16 mouse cellular contexts compared by ENCODE assay signal in genomic region chr2:19152687-19153086, GRCm38 (mm10). TPM values are rescaled to one million over a fixed set of nuclear protein-coding genes. Genes with fewer than 3 reads are reported as not detected.
"Had no signal": no experiment of that assay in that cellular context is flagged by ENCODE, and none has a peak within 500 bp of the region (broad histone marks: within the 10 kb centered on the region; RNA-seq: fewer than 3 reads in every experiment).

No protein-coding gene starts in this region.

- H3K4me3 ChIP-seq: neural tube, embryonic 12.5 days; neural tube, embryonic 13.5 days; neural tube, embryonic 15.5 days; stomach, embryonic 15.5 days had no signal

- DNase-seq: retina, postnatal 1 day; right cerebral cortex, adult 18-20 months; right cerebral cortex, postnatal 25 days; right cerebral cortex, postnatal 4 days; spleen, adult 18-20 months; thymus, adult 18-20 months; thymus, adult 2 months; thymus, postnatal 14 days; thymus, postnatal 25 days; thymus, postnatal 36 days; thymus, postnatal 4 days had no signal

- H3K27me3 ChIP-seq: neural tube, embryonic 13.5 days; neural tube, embryonic 15.5 days; stomach, embryonic 15.5 days had no signal

- H3K36me3 ChIP-seq: neural tube, embryonic 12.5 days; neural tube, embryonic 13.5 days; neural tube, embryonic 15.5 days; stomach, embryonic 15.5 days had no signal

- H3K4me1 ChIP-seq: neural tube, embryonic 12.5 days; neural tube, embryonic 13.5 days; neural tube, embryonic 15.5 days; stomach, embryonic 15.5 days had no signal

- H3K27ac ChIP-seq: neural tube, embryonic 12.5 days; neural tube, embryonic 13.5 days; neural tube, embryonic 15.5 days; stomach, embryonic 15.5 days had no signal

- H3K9ac ChIP-seq: neural tube, embryonic 12.5 days; neural tube, embryonic 13.5 days; neural tube, embryonic 15.5 days; stomach, embryonic 15.5 days had no signal

- H3K4me2 ChIP-seq: neural tube, embryonic 12.5 days; neural tube, embryonic 13.5 days; neural tube, embryonic 15.5 days; stomach, embryonic 15.5 days had no signal

- H3K9me3 ChIP-seq: neural tube, embryonic 12.5 days; neural tube, embryonic 13.5 days; neural tube, embryonic 15.5 days; stomach, embryonic 15.5 days had no signal

RNA-seq across cellular contexts. Expression of gene Armc3, which starts 46.4 kb away (rescaled TPM):
- polyA plus RNA-seq: small intestine, adult 2 months had no signal
